Mouse (Mus musculus): ENCODE measurements around the gene Tcf7l1.

The Tcf7l1 gene

DNA sequence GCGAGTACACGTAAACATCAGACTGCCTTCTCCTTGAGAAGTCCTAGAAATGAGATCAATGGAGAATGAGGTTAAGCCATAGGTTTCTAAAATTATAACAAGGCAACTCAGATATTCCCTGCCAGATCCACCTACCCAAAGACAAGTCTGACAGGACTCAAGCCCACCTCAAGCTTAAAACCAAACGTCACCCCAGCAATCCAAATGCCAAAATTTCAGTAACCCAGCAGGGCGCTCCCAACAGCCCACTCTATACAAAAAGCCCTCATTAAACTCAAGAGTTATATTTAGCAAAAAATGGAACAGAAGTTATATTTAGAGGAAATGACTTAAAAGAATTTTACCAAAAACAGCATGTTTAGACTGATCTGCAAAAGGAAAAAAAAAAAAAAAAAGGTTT, 5.3 kb downstream of the Tcf7l1 start:
- no peak for DNase-seq (ENCODE audit: low spot score)

DNA sequence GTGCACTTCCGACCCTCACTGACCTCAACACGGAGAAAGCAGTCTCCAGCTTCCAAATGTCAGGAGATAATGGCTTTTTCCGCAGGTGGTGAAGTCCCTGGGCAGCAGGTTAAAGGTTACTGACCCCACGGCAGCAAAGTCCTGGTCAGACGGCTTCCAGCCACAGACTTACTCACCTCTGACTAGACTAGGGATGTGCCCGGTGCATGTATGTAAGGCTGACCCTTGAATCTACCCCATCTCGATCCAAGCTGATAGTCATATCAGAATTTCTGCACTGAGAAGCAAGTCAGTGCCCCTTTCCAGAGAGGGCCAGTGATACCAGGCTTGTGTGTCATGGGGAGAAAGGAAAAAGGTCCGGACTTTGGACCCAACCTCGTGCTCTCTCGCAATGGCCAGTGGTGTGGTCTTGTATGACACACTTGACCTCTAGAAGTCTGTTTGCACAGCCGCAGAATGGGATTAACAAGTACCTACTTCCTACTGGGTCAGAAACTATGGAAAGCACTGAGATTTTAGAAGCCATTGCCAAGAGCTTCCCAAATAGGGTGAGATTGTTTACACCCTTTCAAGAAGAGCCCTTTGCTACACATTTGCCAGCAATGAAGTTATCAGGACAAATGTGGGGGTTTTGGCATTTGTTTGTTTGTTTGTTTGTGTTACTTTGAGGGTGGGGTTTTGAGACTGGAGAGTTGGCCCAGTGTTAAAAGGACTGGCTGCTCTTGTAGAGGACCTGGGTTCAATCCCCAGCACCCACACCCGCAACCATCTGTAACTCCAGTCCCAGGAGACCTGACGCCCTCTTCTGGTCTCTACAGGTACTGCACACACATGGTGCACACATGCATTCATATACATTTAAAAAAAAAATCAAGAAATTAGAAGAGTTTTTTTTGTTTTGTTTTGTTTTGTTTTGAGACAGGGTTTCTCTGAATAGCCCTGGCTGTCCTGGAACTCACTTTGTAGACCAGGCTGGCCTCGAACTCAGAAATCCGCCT, 10.0 kb downstream of the Tcf7l1 start:
- no peak for DNase-seq (ENCODE audit: low spot score)

DNA sequence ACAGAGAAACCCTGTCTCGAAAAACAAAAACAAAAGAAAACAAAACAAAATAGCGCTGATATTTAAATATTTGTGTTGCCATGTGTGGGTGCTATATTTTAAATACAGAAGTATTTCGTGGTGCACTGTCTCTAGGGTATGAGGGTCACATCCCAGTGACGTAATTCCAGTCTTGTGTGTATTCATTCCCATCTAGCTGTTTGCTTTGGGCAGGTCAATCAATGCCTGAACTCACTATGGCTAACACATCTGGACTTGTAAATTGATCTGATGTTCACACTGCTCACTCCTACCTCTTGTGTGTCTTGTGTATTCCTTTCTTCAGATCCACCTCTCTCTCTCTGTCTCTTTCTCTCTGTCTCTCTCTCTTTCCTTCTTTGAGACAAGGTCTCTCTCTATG, 11.8 kb downstream of the Tcf7l1 start:
- DNase-seq (ENCODE audit: low spot score): no peak

DNA sequence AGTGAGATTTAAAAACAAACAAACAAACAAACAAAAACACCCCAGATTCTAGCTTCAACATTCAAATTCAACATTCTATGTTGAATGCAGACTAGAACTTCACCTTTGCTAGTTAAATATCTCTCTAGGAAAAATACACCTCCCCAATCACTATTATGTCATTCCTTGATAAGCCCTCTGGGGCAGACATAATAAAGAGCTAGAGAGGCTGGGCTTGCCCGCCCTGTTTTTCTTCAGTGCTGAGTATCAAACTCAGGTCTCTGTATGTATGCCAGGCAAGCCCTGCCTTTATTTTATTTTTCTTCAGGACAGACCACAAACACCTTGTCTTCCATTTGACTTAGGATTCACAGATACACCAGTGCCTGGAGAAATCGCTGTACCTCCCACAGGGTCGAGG, 14.8 kb downstream of the Tcf7l1 start:
- DNase-seq (ENCODE audit: low spot score): no peak

DNA sequence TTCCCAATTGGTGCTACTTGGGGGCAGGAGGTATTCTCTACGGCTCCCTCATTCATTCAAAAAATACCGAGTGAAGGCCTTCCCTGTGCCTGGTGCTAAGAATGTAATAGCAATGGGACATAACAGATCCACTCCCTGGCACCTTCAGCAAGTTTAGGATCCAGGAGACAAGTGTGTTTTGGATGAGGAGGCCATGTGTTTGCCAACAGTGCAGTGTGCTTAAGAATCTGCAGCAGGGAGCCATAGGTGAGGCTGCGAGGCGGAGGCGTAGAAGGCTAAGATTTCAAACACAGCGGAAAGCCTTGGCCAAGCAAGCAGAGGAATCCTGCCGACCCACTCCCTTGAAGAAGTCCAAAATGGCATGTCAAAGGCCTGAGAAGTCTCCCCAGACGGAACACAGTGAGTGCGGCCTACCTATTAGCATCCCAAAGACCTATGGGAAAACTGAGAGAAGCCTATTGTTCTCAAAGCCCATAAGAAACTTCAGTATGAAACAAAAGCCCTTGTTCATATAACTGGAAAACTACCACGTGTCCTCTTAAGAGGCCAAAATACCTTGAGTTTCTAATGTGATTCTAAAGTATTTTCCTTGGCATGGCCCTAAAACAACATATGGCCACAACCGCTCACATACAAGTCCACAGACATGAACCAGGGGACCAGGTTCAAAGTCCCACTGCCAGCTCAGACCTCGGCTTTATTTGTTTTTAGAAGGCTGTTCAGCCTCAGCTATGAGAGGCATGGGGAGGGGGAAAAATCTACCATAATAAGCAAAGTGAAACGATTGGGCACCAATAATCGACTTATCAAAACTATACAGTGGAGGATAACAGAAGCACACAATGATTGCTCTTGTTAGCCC, 18.9 kb downstream of the Tcf7l1 start:
- DNase-seq (ENCODE audit: low spot score): no peak

DNA sequence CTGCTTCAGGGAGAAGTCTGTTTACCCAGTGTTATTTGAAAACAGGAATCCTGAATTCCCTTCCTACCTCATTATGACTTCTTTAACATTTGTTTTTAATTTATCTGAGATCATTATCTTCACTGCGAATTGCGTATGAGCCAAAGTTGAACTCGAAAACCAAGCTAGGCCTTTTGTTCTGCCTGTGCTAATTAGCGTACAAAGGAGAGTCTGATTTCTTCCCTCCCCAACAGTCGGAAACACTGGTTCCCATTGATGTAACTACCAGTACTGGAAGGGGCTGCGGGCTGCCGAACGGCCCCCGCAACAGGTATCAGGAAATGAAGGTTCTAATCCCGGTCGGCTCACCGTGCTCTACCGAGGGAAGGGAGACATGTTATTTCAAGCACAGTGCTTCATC, 19.7 kb downstream of the Tcf7l1 start:
- no peak for DNase-seq (ENCODE audit: low spot score)

DNA sequence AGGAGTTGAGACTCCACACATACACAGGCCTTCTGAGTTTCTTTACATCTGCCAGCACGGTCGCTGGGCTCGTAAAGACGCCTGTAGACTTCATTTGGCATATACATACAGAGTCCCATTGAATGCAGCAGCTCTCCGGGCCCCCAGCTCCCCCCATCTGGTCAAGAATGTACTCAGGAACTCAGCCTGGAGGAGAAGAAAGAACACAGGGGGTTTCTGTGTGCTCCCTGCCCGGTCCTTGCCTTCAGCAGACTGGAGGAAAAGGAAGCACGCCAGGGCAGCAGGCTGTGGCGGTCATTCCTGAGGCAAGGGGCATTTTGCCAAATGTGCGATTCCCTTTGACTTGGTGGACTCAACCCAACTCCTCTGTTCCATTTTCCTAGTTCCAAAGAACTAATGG, 20.2 kb downstream of the Tcf7l1 start:
- no peak for DNase-seq (ENCODE audit: low spot score)

DNA sequence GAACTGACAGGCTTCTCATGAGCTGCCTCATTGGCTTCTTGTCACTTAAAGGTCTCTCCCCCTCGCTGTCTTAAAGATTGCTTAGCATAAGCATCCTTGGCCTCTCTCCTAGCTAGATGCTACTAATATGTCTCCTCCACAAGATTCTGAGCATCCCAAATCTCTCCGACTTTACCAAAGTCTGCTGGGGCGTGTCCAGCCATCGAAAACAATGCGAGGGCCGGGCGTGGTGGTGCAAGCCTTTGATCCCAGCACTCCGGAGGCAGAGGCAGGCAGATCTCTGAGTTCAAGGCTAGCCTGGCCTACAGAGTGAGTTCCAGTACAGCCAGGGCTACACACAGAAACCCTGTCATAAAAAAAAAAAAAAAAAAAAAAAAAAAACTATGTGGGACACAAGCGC, 21.0 kb downstream of the Tcf7l1 start:
- no peak for DNase-seq (ENCODE audit: low spot score)

DNA sequence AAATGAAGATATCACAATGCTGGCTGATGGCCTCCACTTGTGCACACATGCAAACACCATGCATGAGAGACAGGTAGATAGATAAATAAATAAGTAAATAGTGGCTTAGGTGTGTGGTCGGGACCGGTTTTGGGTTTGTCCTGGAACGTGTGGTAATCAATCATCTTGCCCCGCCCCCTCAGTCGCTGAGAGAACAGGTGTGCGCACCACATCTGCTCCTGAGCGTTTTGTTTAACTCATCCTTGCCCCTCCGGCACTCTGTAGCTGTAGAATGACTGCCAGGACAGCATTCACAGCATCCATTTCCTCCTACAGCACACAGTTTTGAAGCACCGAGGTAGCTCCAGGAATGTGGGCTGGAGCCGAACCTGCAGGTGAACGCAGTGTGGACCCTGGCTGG, 25.4 kb downstream of the Tcf7l1 start:
- DNase-seq (ENCODE audit: low spot score): peak; percentile 37

DNA sequence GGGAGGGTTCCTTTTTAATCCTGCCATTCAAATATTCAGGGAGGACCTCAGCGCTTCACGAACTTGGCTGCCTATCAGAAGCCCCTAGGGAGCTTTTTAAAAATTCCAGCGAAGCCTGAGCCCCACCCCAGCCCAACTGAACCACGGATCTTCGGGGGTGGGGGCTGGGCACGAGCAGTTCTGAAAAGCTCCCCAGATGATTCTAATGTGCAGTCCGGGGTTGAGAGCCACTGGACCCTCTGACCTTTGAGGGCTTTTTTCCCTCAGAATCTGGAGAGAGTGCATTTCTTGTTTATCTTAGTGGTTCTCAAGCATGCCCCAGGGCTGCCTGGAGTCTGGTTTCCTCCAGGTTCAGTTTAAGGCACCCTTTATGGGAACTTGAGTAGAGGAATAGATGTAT, 27.4 kb downstream of the Tcf7l1 start:
- peak; percentile 64 for DNase-seq (ENCODE audit: low spot score)

DNA sequence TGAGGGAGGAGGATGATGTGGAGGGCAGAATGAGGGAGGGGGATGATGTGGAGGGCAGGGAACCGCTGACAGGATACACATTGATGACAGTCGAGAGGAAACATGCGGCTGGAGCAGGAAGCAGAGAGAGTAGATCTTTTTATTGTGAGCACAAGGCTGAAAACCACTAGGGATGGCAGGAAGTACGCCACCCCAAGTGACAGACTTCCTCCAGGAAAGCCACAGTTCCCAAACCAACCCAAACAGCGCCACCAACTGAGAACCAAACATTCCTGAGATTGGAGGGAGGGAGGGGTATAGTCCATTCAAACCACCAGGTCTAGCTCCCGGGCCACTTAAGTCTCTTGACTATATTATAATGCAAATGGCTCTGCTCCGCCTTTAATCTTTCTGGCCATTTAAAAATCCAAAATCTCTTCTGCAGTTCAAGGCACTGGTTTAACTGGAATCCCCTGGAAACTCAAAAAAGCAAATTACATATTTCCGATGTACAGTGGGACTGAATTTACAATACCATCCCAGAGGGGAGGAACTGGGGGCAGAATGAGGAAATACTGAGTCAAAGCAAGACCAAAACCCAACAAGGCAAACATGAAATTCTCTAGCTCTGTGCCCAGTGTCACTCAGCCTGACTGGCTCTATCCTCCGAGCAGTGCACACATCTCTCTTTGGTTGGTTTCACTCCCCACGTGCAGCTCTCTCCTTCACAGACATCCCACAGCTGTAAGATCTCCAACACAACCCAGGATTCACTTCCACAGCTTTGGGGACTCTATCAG, 30.6 kb downstream of the Tcf7l1 start:
- peak; percentile 25 for DNase-seq (ENCODE audit: low spot score)

DNA sequence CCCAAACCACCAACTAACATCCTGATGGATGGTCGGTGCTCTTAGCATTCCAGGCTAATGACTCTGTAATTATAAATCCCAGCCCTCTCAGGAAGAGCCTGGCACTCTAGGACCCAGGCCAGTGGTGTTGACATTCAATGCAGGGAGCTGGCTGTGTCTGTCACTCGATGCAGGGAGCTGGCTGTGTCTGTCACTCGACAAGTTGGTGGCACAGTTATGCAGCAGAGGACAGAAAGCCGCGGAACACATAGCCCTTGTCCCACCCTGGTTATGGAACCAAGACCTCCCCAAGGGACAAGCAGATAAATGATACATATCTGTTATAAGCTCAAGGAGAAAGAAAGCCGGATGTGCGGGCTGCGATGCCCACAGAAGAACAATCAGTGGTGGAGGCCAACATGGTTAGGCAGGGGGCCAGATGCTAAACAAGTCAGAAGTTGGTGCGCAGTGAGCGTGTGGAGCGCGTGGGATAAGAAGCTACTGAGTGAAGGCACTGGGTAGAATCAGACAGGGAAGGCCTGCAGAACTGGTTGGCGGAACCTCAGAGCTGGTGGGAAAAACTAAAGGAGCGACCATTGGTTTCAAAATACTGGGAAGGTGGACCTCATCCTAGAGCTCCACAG, 33.7 kb downstream of the Tcf7l1 start:
- DNase-seq (ENCODE audit: low spot score): peak; percentile 25

DNA sequence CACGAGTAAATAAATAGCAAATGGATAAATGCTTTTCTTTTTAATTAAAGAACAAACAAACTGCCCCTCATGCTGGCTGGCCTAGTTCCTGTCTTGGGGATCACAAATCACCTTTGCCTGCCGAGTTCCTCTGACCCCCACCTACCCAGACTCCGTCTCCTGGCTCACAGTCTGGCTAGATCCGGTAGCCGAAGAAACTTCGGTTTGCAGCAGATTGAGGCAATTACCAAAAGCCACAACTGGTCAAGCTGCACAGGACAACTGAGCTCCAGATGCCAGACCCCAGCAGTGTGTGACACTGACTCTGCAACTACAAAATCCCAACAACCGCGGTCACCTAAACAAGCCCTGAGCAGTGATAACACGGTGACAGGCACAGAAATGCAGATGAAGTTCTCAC, 34.8 kb downstream of the Tcf7l1 start:
- peak; percentile 51 for DNase-seq (ENCODE audit: low spot score)

DNA sequence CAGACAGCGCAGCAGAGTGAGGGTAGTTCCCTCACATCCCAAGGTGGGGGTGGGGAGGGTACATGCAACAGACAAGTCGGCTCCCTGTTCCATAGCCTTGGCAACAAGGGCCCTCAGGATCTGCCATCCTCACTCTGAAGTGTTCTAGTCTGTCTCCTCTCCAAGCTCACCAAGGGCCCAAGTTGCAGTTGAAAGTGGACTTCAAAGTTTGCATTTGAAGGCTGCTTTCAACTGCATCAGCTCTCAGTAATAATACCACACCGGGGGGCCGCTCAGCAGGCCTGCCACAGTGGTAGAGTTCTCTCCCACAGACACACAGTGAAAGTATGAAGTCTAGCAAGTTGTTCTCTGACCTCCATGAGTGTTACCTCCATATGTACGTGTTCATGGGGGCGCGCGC, 35.3 kb downstream of the Tcf7l1 start:
- no peak for DNase-seq (ENCODE audit: low spot score)

DNA sequence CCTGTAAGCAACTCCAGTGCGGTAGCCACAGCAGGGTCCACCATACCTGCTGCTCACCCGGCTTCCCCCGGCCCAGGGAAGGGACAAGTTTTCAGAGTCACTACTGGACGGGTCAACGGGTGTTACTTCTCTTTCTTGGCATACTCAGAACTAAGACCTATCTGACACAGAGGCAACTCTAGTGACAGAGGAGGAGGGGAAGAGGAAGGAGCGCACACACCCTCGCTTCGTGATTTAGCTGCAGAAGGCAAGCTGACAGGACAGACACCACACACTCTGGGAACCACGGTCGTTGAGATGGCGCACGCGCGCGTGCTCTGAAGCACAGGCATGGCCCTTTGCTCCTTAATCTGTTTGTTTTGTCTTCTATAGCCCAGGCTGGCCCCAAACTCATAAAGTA, 36.2 kb downstream of the Tcf7l1 start:
- DNase-seq (ENCODE audit: low spot score): no peak

DNA sequence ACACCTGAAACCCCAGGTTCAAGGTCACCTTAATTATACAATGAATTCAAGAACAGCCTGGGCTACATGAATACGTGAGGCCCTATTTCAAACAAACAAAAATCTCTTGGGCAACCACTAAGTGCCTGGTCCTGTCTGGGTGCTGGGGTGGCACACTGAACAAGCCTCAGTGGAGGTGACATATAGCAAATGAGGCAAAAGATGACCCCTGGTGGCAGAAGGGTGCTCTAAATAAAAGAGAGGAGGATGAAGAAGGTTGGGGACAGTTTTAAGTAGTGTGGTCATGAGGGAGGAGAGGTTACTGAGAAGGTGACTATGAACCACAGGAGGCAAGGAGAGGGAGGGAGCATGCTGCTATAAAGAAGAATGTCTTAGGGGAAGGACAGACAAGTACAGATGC, 37.8 kb downstream of the Tcf7l1 start:
- no peak for DNase-seq (ENCODE audit: low spot score)

DNA sequence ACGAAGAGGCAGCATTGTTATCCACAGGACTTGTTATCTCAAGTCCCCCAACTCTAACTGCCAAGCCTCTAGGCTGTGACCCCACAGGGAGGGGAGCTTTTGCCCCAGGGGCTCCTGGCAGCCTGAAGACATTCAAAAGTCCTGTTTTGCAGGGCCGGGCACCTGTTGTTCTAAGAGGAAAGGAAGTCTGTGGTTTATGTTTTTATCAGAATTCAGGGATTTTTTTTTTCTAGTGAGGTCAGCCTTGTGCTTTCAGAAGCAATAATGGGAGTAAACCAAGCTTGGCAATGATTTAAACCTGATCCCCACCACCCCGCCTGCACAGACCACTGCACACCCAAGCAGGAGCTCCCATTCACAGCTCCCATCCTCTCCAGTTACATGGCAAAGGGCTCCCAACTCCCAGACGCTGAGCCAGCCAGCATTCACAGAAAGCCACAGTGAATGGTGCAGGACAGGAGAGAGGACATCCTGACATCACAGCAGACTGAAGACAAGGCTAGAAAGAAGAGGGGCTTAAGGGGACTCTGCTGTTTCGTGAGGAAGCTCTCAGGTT, 40.1 kb downstream of the Tcf7l1 start:
- DNase-seq (ENCODE audit: low spot score): peak; percentile 28

DNA sequence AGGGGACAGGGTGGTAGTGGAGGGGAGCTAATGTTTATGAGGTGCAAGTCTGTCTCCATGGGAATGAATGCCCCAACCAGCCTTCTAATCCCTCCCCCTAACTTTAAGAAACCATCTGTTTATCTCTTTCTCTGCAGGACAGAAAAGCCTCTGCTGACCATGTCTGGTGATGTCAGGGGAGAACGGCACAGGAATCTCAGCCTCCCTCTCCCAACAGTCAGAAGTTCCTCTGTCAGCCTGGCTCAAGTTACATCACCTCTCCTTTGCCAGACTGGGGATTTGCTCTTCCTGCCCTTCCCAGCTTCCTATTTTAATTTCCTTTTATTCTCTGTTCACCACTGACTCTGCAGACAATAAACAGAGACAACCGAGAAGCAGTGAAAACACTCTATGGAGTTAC, 40.6 kb downstream of the Tcf7l1 start:
- DNase-seq (ENCODE audit: low spot score): peak; percentile 71

DNA sequence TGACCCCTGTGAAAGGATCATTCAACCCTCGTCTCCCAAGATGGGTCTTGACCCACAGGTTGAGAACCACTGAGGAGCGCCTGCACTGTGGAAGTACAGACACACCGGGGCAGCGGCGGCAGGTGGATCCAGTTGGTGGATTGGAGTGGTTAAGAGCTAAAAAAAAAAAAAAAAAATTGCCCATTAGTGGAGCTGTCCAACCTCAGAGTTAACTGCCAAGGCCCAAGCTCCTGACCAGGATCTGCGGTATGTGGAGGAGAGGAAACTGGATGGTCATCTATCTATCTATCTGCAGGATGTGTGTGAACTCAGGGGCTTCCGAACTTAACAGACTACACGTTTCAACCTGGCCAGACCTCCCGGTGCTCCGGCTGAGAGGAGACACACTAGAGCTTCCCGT, 41.2 kb downstream of the Tcf7l1 start:
- DNase-seq (ENCODE audit: low spot score): no peak

DNA sequence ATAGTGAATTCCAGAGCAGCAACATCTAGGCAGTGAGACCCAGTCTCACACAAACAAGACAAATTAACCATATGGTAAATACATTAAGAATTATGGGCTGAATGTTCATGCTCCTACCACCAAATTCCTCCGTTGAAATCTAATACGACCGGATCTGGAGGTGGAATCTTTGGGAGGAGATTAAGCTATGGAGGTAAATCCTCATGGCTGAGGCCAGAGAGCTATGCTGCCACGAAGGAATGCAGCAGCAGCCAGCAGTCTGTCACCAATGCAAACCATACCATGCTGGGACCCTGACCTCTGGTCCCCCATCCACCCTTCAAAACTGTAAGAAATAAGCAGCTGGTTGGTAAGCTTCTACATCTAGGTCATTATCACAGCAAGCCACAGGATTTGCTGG, 41.9 kb downstream of the Tcf7l1 start:
- peak; percentile 56 for DNase-seq (ENCODE audit: low spot score)

DNA sequence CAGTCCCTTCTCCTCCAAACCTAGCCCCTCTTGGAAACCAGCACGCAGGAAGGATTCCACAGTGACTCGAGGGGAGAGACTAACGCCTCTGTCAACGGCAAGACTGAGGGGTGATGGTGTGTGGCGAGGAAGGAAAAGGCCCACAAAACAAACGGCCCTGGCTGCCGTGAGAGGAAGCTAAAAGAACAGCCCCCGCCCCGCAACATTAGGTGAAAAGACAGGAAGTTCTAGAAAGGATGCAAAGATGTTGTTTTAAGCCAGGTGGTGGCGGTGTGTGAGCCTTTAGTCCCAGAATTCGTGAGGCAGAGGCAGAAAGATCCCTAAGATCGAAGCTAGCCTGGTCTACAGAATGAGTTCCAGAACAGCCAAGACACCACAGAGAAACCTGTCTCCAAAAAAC, 43.3 kb downstream of the Tcf7l1 start:
- no peak for DNase-seq (ENCODE audit: low spot score)

Data from embryo, embryonic 10 days (tissue).